Mouse (Mus musculus) lung, adult 2 months (tissue): ENCODE results near the gene Lefty1.

Experiments used
- CTCF ChIP-seq: fragments of 200-500 bp; IDR thresholded peaks from 2 replicates; pipeline ENCODE4 v1.5.1; 2011; ENCODE audit warnings: mild to moderate bottlenecking, low read length, control low read depth; ENCODE audit not compliant: insufficient read depth
- POLR2A ChIP-seq: fragments of 200-500 bp; IDR thresholded peaks from 2 replicates; pipeline ENCODE4 v1.6.1; 2011; ENCODE audit warnings: low read depth, mild to moderate bottlenecking, control low read depth, low read length, borderline replicate concordance; ENCODE audit errors: extremely low read depth

- TF ChIP-seq POLR2A (no peak), CTCF (0 out of 2 replicates have a peak, but pooled peaks have one; percentile 5)
Observed at GRCm38 (mm10) chr1:180980464-180980863, 45.6 kb downstream of the Lefty1 start.
